Mouse (Mus musculus): ENCODE data around the gene Tsks. TPM values are rescaled to one million over a fixed set of nuclear protein-coding genes. Genes with fewer than 3 reads are reported as not detected.
A peak's percentile ranks its signal among the peaks of the same experiment; 100 is the strongest.

Tsks gene
- polyA plus RNA-seq (2014; fragmentation: Nextera tagmentation; extraction: Ambion mirVana) = not detected in 2 replicates

DNA sequence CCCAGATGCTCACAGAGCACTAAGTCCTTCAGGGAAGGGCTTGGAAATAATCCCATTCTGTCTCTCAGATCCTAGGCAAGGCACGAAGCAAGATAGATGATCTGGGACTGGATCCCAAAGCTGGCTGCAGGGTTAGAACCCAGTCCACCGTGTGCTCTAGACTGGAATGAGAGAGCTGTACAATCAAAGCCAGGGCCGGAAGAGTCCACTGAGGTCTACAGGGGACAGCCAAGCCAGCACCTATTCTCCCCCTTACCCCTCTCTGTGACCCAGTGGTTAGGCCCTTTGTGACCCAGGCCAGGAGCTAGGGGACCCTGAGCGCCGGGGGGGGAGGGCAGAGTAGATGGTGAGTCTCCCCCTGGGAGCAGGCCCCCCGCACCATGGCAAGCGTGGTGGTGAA, at the start of gene Tsks:
Gene Tsks (plus strand): TSS at position 301 of the 400 bp plus-strand sequence.
- Histone ChIP-seq H3K27ac (ENCODE audit: low read depth, low read length) (no peak within 1 kb of the TSS), H3K36me3 (ENCODE audit: control insufficient read depth, insufficient read depth, low read length) (no peaks in the 10 kb centered on the region), H3K9me3 (replicated peaks; ENCODE audit: control insufficient read depth, low read length) (no peaks in the 10 kb centered on the region), H3K27me3 (ENCODE audit: control insufficient read depth, insufficient read depth, low read length) (no peaks in the 10 kb centered on the region), H3K4me1 (ENCODE audit: control insufficient read depth, insufficient read depth, low read length) (no peaks in the 10 kb centered on the region), H3K9ac (ENCODE audit: low read depth, low read length) (no peak within 1 kb of the TSS), H3K4me2 (no peak within 1 kb of the TSS), H3K4me3 (ENCODE audit: low read depth, low read length) (no peak within 1 kb of the TSS)
- no peak for ATAC-seq (replicated peaks; ENCODE audit: insufficient number of reproducible peaks, low FRiP score, low TSS enrichment)
- WGBS (ENCODE audit: insufficient replicate concordance) = 75% methylated on average over 7 of the region's 7 CpGs

GRCm38 (mm10) chr7:44894175-44894574, 48.8 kb upstream of the Tsks start:
- H3K36me3 ChIP-seq (ENCODE audit: control insufficient read depth, insufficient read depth, low read length) = no peaks in the 10 kb centered on the region; the same call in 1 of the 2 replicates
- H3K9ac ChIP-seq (ENCODE audit: low read depth, low read length) = no peak overlapping the region
- 77% methylated on average over 3 of the region's 3 CpGs for WGBS (ENCODE audit: insufficient replicate concordance)
- H3K4me3 ChIP-seq (ENCODE audit: low read depth, low read length) = no peak overlapping the region
- ATAC-seq (replicated peaks; ENCODE audit: insufficient number of reproducible peaks, low FRiP score, low TSS enrichment) = no peak
- no peak overlapping the region for H3K4me2 ChIP-seq
- H3K4me1 ChIP-seq (ENCODE audit: control insufficient read depth, insufficient read depth, low read length) = peaks cover 22% of the 10 kb centered on the region
- no peak overlapping the region for H3K27ac ChIP-seq (ENCODE audit: low read depth, low read length)
- H3K9me3 ChIP-seq (replicated peaks; ENCODE audit: control insufficient read depth, low read length) = no peaks in the 10 kb centered on the region
- no peaks in the 10 kb centered on the region for H3K27me3 ChIP-seq (ENCODE audit: control insufficient read depth, insufficient read depth, low read length)

DNA sequence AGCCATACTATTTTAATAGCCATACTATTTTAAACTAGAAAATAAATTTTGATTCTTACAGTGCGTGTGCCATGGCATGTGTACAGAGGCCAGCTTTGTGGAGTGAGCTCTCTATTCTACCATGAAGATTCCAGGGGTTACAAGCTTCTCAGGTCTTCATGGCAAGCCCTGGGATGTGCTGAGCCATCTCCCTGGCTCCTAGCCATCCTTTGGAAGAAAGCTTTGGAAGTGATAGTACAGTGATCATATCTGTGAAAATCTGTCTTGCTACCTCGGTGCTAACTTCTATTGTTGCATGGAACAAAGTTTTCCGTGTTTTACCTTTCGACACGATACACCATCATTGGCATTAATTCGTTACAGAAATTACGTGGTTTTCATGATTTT, 47.8 kb upstream of the Tsks start:
- peak overlapping the region; percentile 72; the same call in 1 of the 2 replicates for H3K27ac ChIP-seq (ENCODE audit: low read depth, low read length)
- H3K4me3 ChIP-seq (ENCODE audit: low read depth, low read length) = peak overlapping the region; percentile 51
- H3K36me3 ChIP-seq (ENCODE audit: control insufficient read depth, insufficient read depth, low read length) = no peaks in the 10 kb centered on the region; the same call in 1 of the 2 replicates
- no peak overlapping the region for H3K9ac ChIP-seq (ENCODE audit: low read depth, low read length)
- H3K4me2 ChIP-seq = peak overlapping the region; percentile 79
- no peaks in the 10 kb centered on the region for H3K9me3 ChIP-seq (replicated peaks; ENCODE audit: control insufficient read depth, low read length)
- ATAC-seq (replicated peaks; ENCODE audit: insufficient number of reproducible peaks, low FRiP score, low TSS enrichment) = no peak
- peaks cover 20% of the 10 kb centered on the region for H3K4me1 ChIP-seq (ENCODE audit: control insufficient read depth, insufficient read depth, low read length)
- WGBS (ENCODE audit: insufficient replicate concordance) = 73% methylated on average over 7 of the region's 7 CpGs
- H3K27me3 ChIP-seq (ENCODE audit: control insufficient read depth, insufficient read depth, low read length) = no peaks in the 10 kb centered on the region

DNA sequence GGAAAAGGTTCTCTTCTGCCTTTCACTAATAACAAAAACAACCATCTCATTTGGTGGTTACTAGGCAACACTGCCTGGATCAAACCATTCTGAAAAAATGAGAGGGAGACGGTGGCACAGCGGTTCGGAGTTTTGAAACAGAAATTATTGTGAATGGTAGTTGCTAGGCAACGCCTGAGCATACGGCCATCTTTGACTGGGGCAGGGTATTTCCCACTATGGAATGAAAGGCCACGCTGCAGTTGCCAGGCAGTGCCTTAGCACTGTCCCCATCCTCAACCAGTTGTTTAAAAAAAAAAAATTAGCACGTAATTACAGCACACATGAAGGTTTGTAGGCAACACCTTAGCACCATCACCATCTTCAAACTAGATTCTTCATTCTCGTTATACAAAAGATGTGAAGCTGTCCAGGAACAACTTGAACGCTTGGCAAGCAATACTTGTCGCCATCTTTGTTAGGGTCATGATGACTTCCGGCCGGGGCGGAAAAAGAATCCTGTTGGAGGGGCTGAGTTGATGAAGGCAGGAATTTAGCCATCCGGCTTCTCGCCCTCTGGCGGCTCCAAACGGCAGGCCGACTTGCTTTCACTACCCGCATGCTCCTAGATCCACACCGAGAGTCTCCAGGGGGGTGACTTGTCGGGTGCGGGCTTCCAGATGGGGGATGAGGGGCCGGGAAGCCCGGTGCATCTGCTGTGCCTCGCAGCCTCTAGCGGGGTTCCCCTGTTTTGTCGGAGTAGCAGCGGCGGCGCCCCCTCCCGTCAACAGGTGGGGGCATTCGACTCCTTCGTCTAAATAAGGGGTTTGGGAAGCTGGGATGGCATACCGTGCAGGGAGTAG, 47.2 kb upstream of the Tsks start, which contains the start of gene Fuz:
Gene Fuz (plus strand): TSS at position 487 of the 842 bp plus-strand sequence.
- Histone ChIP-seq H3K36me3 (ENCODE audit: control insufficient read depth, insufficient read depth, low read length) (no peaks in the 10 kb centered on the region; the same call in 1 of the 2 replicates), H3K4me3 (ENCODE audit: low read depth, low read length) (peak within 1 kb of the TSS; percentile 51), H3K27ac (ENCODE audit: low read depth, low read length) (peak within 1 kb of the TSS; percentile 72), H3K4me1 (ENCODE audit: control insufficient read depth, insufficient read depth, low read length) (peaks cover 17% of the 10 kb centered on the region), H3K27me3 (ENCODE audit: control insufficient read depth, insufficient read depth, low read length) (no peaks in the 10 kb centered on the region), H3K9me3 (replicated peaks; ENCODE audit: control insufficient read depth, low read length) (no peaks in the 10 kb centered on the region), H3K4me2 (peak within 1 kb of the TSS; percentile 79), H3K9ac (ENCODE audit: low read depth, low read length) (peak within 1 kb of the TSS; percentile 77)
- 0 out of 2 replicates have a peak, but pooled peaks have one; percentile 18 for ATAC-seq (replicated peaks; ENCODE audit: insufficient number of reproducible peaks, low FRiP score, low TSS enrichment)
- WGBS (ENCODE audit: insufficient replicate concordance) = 2% methylated on average over 34 of the region's 34 CpGs

DNA sequence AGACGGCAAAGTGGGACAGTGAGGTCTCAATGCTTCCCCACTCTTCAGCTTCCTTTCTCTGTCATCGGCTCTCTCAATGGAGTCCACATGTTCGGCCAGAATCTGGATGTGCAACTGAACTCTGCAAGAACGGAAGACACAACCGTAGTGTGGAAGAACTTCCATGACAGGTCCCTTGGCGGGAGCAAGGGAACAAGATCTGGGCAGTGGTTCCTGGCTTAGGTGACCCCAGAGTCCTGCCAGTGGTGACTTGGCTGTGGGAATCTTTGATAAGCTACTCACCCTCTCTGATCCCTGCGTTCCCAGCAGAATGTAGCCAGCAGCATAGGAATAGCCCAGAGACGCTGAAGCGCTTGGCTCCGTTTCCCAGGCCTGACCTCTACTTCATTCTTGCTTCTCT, 46.5 kb upstream of the Tsks start:
- H3K4me3 ChIP-seq (ENCODE audit: low read depth, low read length) = peak overlapping the region; percentile 51
- ATAC-seq (replicated peaks; ENCODE audit: insufficient number of reproducible peaks, low FRiP score, low TSS enrichment) = no peak
- no peaks in the 10 kb centered on the region for H3K27me3 ChIP-seq (ENCODE audit: control insufficient read depth, insufficient read depth, low read length)
- no peaks in the 10 kb centered on the region; the same call in 1 of the 2 replicates for H3K36me3 ChIP-seq (ENCODE audit: control insufficient read depth, insufficient read depth, low read length)
- peak overlapping the region; percentile 79 for H3K4me2 ChIP-seq
- H3K9ac ChIP-seq (ENCODE audit: low read depth, low read length) = peak overlapping the region; percentile 77
- peak overlapping the region; percentile 72 for H3K27ac ChIP-seq (ENCODE audit: low read depth, low read length)
- 43% methylated on average over 10 of the region's 10 CpGs for WGBS (ENCODE audit: insufficient replicate concordance)
- peaks cover 19% of the 10 kb centered on the region for H3K4me1 ChIP-seq (ENCODE audit: control insufficient read depth, insufficient read depth, low read length)
- H3K9me3 ChIP-seq (replicated peaks; ENCODE audit: control insufficient read depth, low read length) = no peaks in the 10 kb centered on the region

- Histone ChIP-seq H3K4me3 (ENCODE audit: low read depth, low read length) (no peak overlapping the region), H3K4me2 (peak overlapping the region; percentile 7; the same call in 1 of the 2 replicates), H3K9ac (ENCODE audit: low read depth, low read length) (no peak overlapping the region), H3K27me3 (ENCODE audit: control insufficient read depth, insufficient read depth, low read length) (no peaks in the 10 kb centered on the region), H3K27ac (ENCODE audit: low read depth, low read length) (no peak overlapping the region), H3K9me3 (replicated peaks; ENCODE audit: control insufficient read depth, low read length) (no peaks in the 10 kb centered on the region), H3K36me3 (ENCODE audit: control insufficient read depth, insufficient read depth, low read length) (peaks cover 11% of the 10 kb centered on the region), H3K4me1 (ENCODE audit: control insufficient read depth, insufficient read depth, low read length) (peaks cover 26% of the 10 kb centered on the region)
- no peak for ATAC-seq (replicated peaks; ENCODE audit: insufficient number of reproducible peaks, low FRiP score, low TSS enrichment)
- WGBS (ENCODE audit: insufficient replicate concordance) = 32% methylated on average over 19 of the region's 19 CpGs
These were observed 44.4 kb upstream of the Tsks start for GRCm38 (mm10) chr7:44898607-44899006.

DNA sequence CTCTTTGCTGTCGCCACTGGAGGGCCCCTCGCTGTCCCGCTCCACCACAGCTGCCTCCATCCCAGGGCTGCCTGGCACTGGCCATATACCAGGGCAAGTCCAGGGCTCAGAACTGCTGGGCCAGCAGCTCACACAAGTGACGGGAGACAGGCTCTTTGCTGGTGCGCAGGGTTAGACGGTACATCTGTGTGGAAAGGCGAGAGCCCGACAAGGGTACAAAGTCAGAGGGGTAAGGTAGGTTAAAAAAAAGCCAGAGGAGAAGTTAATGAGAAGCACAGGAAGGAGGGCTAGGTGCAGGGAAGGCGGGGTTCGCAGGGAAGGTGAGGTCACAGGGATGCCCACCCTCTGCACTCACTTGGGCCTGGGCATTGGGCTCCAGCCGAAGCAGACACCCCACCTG, 42.4 kb upstream of the Tsks start:
- Histone ChIP-seq H3K27ac (ENCODE audit: low read depth, low read length) (no peak overlapping the region), H3K27me3 (ENCODE audit: control insufficient read depth, insufficient read depth, low read length) (no peaks in the 10 kb centered on the region), H3K4me3 (ENCODE audit: low read depth, low read length) (no peak overlapping the region), H3K4me1 (ENCODE audit: control insufficient read depth, insufficient read depth, low read length) (peaks cover 26% of the 10 kb centered on the region), H3K36me3 (ENCODE audit: control insufficient read depth, insufficient read depth, low read length) (peaks cover 29% of the 10 kb centered on the region), H3K9me3 (replicated peaks; ENCODE audit: control insufficient read depth, low read length) (no peaks in the 10 kb centered on the region), H3K4me2 (no peak overlapping the region), H3K9ac (ENCODE audit: low read depth, low read length) (no peak overlapping the region)
- no peak for ATAC-seq (replicated peaks; ENCODE audit: insufficient number of reproducible peaks, low FRiP score, low TSS enrichment)
- WGBS (ENCODE audit: insufficient replicate concordance) = 93% methylated on average over 11 of the region's 11 CpGs

GRCm38 (mm10) chr7:44901230-44901722, 41.7 kb upstream of the Tsks start:
- 9% methylated on average over 21 of the region's 21 CpGs for WGBS (ENCODE audit: insufficient replicate concordance)
- Histone ChIP-seq H3K4me2 (peak overlapping the region; percentile 61), H3K4me3 (ENCODE audit: low read depth, low read length) (peak overlapping the region; percentile 34), H3K27ac (ENCODE audit: low read depth, low read length) (peak overlapping the region; percentile 46), H3K4me1 (ENCODE audit: control insufficient read depth, insufficient read depth, low read length) (peaks cover 26% of the 10 kb centered on the region), H3K36me3 (ENCODE audit: control insufficient read depth, insufficient read depth, low read length) (peaks cover 36% of the 10 kb centered on the region), H3K27me3 (ENCODE audit: control insufficient read depth, insufficient read depth, low read length) (no peaks in the 10 kb centered on the region), H3K9me3 (replicated peaks; ENCODE audit: control insufficient read depth, low read length) (no peaks in the 10 kb centered on the region), H3K9ac (ENCODE audit: low read depth, low read length) (peak overlapping the region; percentile 59; the same call in 1 of the 2 replicates)
- 0 out of 2 replicates have a peak, but pooled peaks have one; percentile 29 for ATAC-seq (replicated peaks; ENCODE audit: insufficient number of reproducible peaks, low FRiP score, low TSS enrichment)

Data from heart, embryonic 11.5 days (tissue).